ENCODE assay signal across 8 mouse cellular contexts in genomic region chr6:127453407-127454343, GRCm38 (mm10). TPM values are rescaled to one million over a fixed set of nuclear protein-coding genes. Genes with fewer than 3 reads are reported as not detected.
A peak's percentile ranks its signal among the peaks of the same experiment; 100 is the strongest.
DNase-seq lines count a peak whose midpoint lies in the region; ATAC-seq lines count a peak whose summit lies in the region.

No protein-coding gene starts in this region.

- intact Hi-C loops in left cerebral cortex, postnatal 10 days (cut with DNase I) = no loop called here

- ATAC-seq in inflammation-experienced regulatory T-cells, adult 6 months = peak; percentile 98
- ATAC-seq in megakaryocyte-erythroid progenitor cell, adult 5-6 weeks (replicated peaks; ENCODE audit: low FRiP score, low TSS enrichment, poor library complexity, severe bottlenecking) = peak; percentile 98

- DNase-seq in adipocyte (ENCODE audit: low spot score) = peak; percentile 95
- peak; percentile 96 for DNase-seq in embryo, embryonic 10 days (ENCODE audit: low spot score)
- DNase-seq in gastrocnemius, postnatal 10 days = peak; percentile 92
- DNase-seq in left cerebral cortex, postnatal 10 days (ENCODE audit: extremely low spot score in 1 of 2, low spot score in 2 of 2) = peak; percentile 91 to 95
- peak; percentile 93 for DNase-seq in right cerebral cortex, postnatal 25 days
- DNase-seq in urinary bladder, postnatal 4 days (ENCODE audit: low spot score in 2 of 2) = peak; percentile 89 to 93

RNA-seq across cellular contexts. Expression of gene Parp11, which starts 7.0 kb away (rescaled TPM):
- 1 to 10 TPM; 7.6 to 9.2 TPM for total RNA-seq in gastrocnemius, postnatal 10 days (2021)
- polyA plus RNA-seq in inflammation-experienced regulatory T-cells, adult 6 months (2017; shearing (Covaris generic)) = 10 to 100 TPM; 33.3 to 66.4 (median 57.1) TPM
- total RNA-seq in left cerebral cortex, postnatal 10 days (2021) = 10 to 100 TPM; 40.6 to 45.3 TPM
- total RNA-seq in megakaryocyte-erythroid progenitor cell, adult 5-6 weeks (2014; fragmentation: Nextera tagmentation) = 27.4 and 35.6 TPM in 2 replicates
- total RNA-seq in megakaryocyte-erythroid progenitor cell, adult 5-6 weeks (2017) = 15.2 and 20.3 TPM in 2 replicates

Comparison
In these comparisons a context has a peak if more than half of its experiments do, and no peak if none do; other contexts are left out.
1. Peak in every context shown above with its lines: DNase-seq and ATAC-seq.